Mouse (Mus musculus): ENCODE results near the gene Gng5. TPM values are rescaled to one million over a fixed set of nuclear protein-coding genes. Genes with fewer than 3 reads are reported as not detected.

Gng5 gene
- polyA plus RNA-seq, 1 experiment from 2014 or later: 390 TPM

Other genes starting within 250 kb of the Gng5 start
- gene Ssx2ip, start 95.2 kb upstream of the Gng5 start, polyA plus RNA-seq (2014; fragmentation: Nextera tagmentation; extraction: Ambion mirVana): 13.1 and 18.9 TPM in 2 replicates
- gene Ctbs, start 50.0 kb upstream of the Gng5 start, polyA plus RNA-seq (2014; fragmentation: Nextera tagmentation; extraction: Ambion mirVana): 3.0 and 3.8 TPM in 2 replicates
- 3.1 and 4.6 TPM in 2 replicates for gene Spata1, start 54 bp upstream of the Gng5 start, polyA plus RNA-seq (2014; fragmentation: Nextera tagmentation; extraction: Ambion mirVana)
- 46.1 and 49.4 TPM in 2 replicates for gene Rpf1, start 21.6 kb downstream of the Gng5 start, polyA plus RNA-seq (2014; fragmentation: Nextera tagmentation; extraction: Ambion mirVana)
- gene Uox, start 70.6 kb downstream of the Gng5 start, polyA plus RNA-seq (2014; fragmentation: Nextera tagmentation; extraction: Ambion mirVana): not detected in 2 replicates
- not detected in 2 replicates for gene Dnase2b, start 115.8 kb downstream of the Gng5 start, polyA plus RNA-seq (2014; fragmentation: Nextera tagmentation; extraction: Ambion mirVana)
- gene 4930503B20Rik, start 151.5 kb downstream of the Gng5 start, polyA plus RNA-seq (2014; fragmentation: Nextera tagmentation; extraction: Ambion mirVana): not detected in 2 replicates
- 0.53 TPM in 1 of 2 replicates, not detected in the other for gene Samd13, start 185.8 kb downstream of the Gng5 start, polyA plus RNA-seq (2014; fragmentation: Nextera tagmentation; extraction: Ambion mirVana)